Mouse (Mus musculus): ENCODE results near the gene Dffb. TPM values are rescaled to one million over a fixed set of nuclear protein-coding genes. Genes with fewer than 3 reads are reported as not detected.

The Dffb gene
- total RNA-seq (2021) = 1 to 10 TPM; 2.9 to 3.7 TPM
- long read RNA-seq, experiment 1, partial matches to known transcripts = 0 of 2 reads
- long read RNA-seq, experiment 1, other reads (novel, unspliced or antisense) = 1 of 2 reads
- long read RNA-seq, experiment 2, partial matches to known transcripts = 0 of 2 reads
- long read RNA-seq, experiment 2, other reads (novel, unspliced or antisense) = 1 of 2 reads

- DNase-seq = peak; percentile 96 to 97
Measured at GRCm38 (mm10) chr4:153974431-153975291, at the start of gene Dffb, which contains the start of gene Cep104. Gene Dffb (minus strand): TSS chr4:153975126. Gene Cep104 (plus strand): TSS chr4:153975194.

GRCm38 (mm10) chr4:154023754-154024601, 49.1 kb upstream of the Dffb start:
- no peak for DNase-seq

GRCm38 (mm10) chr4:154022844-154023243, 47.9 kb upstream of the Dffb start:
- no peak for DNase-seq

- DNase-seq = peak; percentile 15 to 40
Measured at GRCm38 (mm10) chr4:154022407-154022806, 47.5 kb upstream of the Dffb start.

- DNase-seq = no peak
Measured at GRCm38 (mm10) chr4:154021432-154021831, 46.5 kb upstream of the Dffb start.

GRCm38 (mm10) chr4:154019571-154019970, 44.6 kb upstream of the Dffb start:
- DNase-seq = peak; percentile 60 to 77

- DNase-seq = no peak
Measured at GRCm38 (mm10) chr4:154015476-154015875, 40.5 kb upstream of the Dffb start.

- DNase-seq = peak; percentile 44 to 46
Measured at GRCm38 (mm10) chr4:154012132-154012882, 37.4 kb upstream of the Dffb start.

GRCm38 (mm10) chr4:154011646-154012089, 36.7 kb upstream of the Dffb start, which contains the start of gene Lrrc47:
Gene Lrrc47 (plus strand): TSS chr4:154011731.
- peak; percentile 88 to 91 for DNase-seq

- DNase-seq = no peak
Measured at GRCm38 (mm10) chr4:154010907-154011645, 36.1 kb upstream of the Dffb start.

- DNase-seq = peak; percentile 32 to 50
Measured at GRCm38 (mm10) chr4:154007759-154008158, 32.8 kb upstream of the Dffb start.

- DNase-seq = no peak
Measured at GRCm38 (mm10) chr4:154006264-154006663, 31.3 kb upstream of the Dffb start.

- DNase-seq = no peak
Measured at GRCm38 (mm10) chr4:154005488-154005887, 30.6 kb upstream of the Dffb start.

GRCm38 (mm10) chr4:153993505-153993904, 18.6 kb upstream of the Dffb start:
- peak in 1 of 2 experiments; percentile 43 for DNase-seq

GRCm38 (mm10) chr4:153992715-153993114, 17.8 kb upstream of the Dffb start:
- DNase-seq = peak in 1 of 2 experiments; percentile 30

- no peak for DNase-seq
Measured at GRCm38 (mm10) chr4:153980470-153980869, 5.5 kb upstream of the Dffb start.

- DNase-seq = no peak
Measured at GRCm38 (mm10) chr4:153979243-153979642, 4.3 kb upstream of the Dffb start.

GRCm38 (mm10) chr4:153975768-153976167, 842 bp upstream of the Dffb start:
- DNase-seq = no peak

GRCm38 (mm10) chr4:153975292-153975662, 351 bp upstream of the Dffb start:
- no peak for DNase-seq

- DNase-seq = no peak
Measured at GRCm38 (mm10) chr4:153968063-153968462, 6.9 kb downstream of the Dffb start.

- no peak for DNase-seq
Measured at GRCm38 (mm10) chr4:153967556-153967955, 7.4 kb downstream of the Dffb start.

Data from adrenal gland, postnatal 36 days (tissue).